Mouse (Mus musculus): ENCODE measurements at regions not wholly inside any gene's neighbourhood (a gene's known extent, or its start where the extent isn't known, plus 50 kb on each side); places are given as distances from the start of the nearest gene placed in this dataset.

DNA sequence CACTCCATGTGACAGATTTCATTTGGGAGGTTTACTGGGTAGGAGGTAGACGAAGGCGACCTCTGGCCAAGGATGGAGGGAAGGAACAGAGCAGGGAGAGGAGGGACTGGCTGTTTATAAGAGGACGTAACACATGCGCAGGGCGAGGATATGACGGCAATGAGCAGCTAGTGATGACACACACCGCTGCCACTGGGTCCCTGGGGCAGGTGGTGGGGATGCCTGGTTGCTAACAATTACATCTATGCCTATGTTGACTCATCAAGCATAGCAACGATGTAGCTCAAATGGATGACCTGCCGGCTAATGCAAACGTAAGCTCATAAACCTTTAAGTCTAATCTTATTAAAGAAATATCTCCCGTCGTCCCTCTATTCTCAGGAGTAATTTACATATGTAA lies 122.9 kb downstream of the Spry2 start:
- 89% methylated on average over 12 of the region's 12 CpGs for WGBS
- Histone ChIP-seq H3K9me3 (replicated peaks) (no peaks in the 10 kb centered on the region), H3K4me3 (no peak overlapping the region), H3K27ac (no peak overlapping the region), H3K36me3 (ENCODE audit: poor library complexity, severe bottlenecking) (no peaks in the 10 kb centered on the region), H3K9ac (no peak overlapping the region), H3K4me2 (no peak overlapping the region), H3K4me1 (no peaks in the 10 kb centered on the region), H3K27me3 (no peaks in the 10 kb centered on the region)
- ATAC-seq: no peak

DNA sequence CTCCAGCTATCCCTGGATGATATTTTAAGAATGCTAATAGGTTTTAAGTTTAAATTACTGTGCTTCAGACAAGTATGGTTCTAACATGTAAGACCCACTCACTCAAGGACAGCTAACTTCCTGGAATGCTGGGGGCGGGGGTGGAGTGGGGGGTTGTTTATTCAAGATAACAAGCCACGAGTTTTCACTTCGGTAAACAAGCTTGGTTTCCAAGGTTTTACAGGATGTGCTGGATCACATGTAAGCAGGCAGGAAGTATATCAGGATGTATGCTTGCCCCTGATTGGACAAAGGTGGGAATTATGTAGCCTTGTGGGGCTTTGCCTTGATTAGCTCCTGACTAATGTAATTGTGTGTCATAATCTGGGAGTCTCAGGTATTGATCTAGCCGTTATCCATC lies 129.5 kb downstream of the Spry2 start:
- Histone ChIP-seq H3K9ac (no peak overlapping the region), H3K27ac (no peak overlapping the region), H3K9me3 (replicated peaks) (no peaks in the 10 kb centered on the region), H3K4me2 (no peak overlapping the region), H3K4me1 (no peaks in the 10 kb centered on the region), H3K36me3 (ENCODE audit: poor library complexity, severe bottlenecking) (no peaks in the 10 kb centered on the region), H3K27me3 (no peaks in the 10 kb centered on the region), H3K4me3 (no peak overlapping the region)
- no peak for ATAC-seq
- 86% methylated on average over 4 of the region's 4 CpGs for WGBS

DNA sequence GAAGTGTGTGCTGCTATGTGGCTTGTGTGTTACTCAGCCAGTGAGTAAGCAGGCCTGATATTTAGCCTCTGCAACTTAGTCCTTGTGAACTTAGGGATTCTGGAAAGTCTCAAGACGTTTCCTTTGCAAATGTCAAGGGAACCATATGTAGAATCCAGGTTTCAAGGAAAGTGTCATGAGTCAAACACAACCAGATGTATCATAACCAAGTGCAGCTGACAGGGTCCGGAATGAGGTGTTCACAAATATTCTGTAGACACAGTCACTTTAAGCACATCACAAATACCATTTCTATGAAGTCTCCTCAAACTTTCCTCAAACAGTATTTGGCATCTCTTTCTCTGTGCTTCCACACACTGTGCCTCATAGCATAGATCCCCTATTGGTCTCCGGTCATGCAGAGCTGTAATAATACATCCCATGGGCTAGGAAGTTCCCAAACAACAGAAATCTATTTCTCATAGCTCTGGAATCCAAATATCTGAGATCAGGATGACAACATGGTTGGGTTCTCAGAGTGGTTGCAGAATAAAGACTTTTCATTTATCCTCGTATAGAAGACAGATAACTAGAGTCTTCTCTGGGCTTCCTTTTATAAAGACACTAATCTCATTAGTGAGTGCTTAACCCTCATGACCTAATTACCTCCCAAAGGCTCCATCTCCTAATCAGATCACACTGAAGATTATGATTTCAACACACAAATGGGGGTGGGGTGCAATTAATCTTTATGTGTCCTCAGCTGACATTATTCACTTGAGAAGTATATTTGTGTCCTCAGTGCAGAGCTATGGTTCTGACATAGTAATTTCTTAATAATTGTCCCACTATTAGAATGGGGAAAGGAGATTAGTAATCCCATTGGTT lies 143.9 kb downstream of the Spry2 start:
- Histone ChIP-seq H3K4me2 (no peak overlapping the region), H3K36me3 (ENCODE audit: poor library complexity, severe bottlenecking) (no peaks in the 10 kb centered on the region), H3K27me3 (no peaks in the 10 kb centered on the region), H3K9ac (no peak overlapping the region), H3K4me3 (no peak overlapping the region), H3K4me1 (no peaks in the 10 kb centered on the region), H3K9me3 (replicated peaks) (no peaks in the 10 kb centered on the region), H3K27ac (no peak overlapping the region)
- ATAC-seq: no peak
- WGBS: 62% methylated on average over 4 of the region's 4 CpGs

DNA sequence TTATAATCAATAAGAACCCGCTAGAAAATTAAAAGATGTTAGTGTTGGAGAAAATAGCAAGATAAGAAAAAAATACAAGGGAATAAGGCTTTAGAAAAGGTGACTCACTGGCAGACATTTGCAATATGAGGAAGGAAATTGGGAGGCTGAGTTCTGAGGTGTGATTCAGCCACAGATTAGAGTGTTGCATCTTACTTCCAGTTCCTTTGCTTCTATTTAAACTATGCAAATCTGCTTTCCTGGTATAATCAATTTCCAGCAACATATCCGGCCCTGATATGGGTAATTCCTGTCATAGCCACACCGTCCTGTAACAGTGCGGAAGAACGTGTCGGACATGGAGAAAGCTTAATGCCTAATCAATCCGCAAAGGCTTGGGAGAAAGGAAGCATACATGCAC lies 144.9 kb downstream of the Spry2 start:
- Histone ChIP-seq H3K4me3 (no peak overlapping the region), H3K36me3 (ENCODE audit: poor library complexity, severe bottlenecking) (no peaks in the 10 kb centered on the region), H3K27ac (no peak overlapping the region), H3K9me3 (replicated peaks) (no peaks in the 10 kb centered on the region), H3K27me3 (no peaks in the 10 kb centered on the region), H3K4me2 (no peak overlapping the region), H3K4me1 (no peaks in the 10 kb centered on the region), H3K9ac (no peak overlapping the region)
- WGBS: 92% methylated on average over 7 of the region's 7 CpGs
- ATAC-seq: no peak

DNA sequence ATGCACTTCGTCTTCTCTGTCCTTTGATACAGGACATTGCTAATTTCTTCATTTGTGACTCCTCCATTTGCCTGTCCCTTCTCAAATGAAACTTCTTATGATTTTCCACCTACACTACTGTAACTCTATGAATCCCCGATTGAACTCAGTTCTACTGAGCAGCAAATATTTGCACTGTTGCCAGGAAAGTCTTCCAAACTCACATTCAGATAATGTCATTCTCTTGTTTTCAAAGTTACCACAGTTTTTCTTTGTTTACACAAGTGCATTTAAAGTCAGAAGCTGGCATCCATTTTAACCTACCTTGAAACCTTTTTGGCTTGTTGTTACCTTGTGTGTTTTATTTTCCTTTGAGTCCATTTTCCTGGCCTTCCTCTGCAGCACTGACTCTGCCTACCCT lies 152.0 kb downstream of the Spry2 start:
- Histone ChIP-seq H3K27me3 (no peaks in the 10 kb centered on the region), H3K4me2 (no peak overlapping the region), H3K9ac (no peak overlapping the region), H3K27ac (no peak overlapping the region), H3K4me3 (no peak overlapping the region), H3K36me3 (ENCODE audit: poor library complexity, severe bottlenecking) (no peaks in the 10 kb centered on the region), H3K4me1 (no peaks in the 10 kb centered on the region), H3K9me3 (replicated peaks) (no peaks in the 10 kb centered on the region)
- 93% methylated on average over 2 of the region's 2 CpGs for WGBS
- ATAC-seq: no peak

DNA sequence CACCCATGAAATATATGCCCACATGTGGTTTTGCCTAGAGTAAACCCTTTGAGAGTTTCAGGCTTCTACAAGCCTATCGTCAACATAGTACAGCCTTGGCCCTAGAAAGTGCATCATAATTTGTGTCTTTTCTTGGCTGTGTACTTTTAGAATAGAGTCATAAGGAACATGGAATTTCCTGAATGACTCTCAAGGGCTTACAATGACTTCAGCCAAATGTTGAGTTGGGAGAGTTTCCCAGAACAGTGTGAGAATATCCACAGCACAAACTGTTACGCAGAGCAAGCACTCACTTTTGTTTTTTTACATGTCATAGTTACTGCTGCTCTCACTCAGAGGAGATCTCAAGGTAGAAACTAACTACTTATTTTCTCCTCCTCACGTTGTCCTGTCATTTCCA lies 152.5 kb downstream of the Spry2 start:
- Histone ChIP-seq H3K27ac (no peak overlapping the region), H3K4me2 (no peak overlapping the region), H3K4me1 (no peaks in the 10 kb centered on the region), H3K9ac (no peak overlapping the region), H3K9me3 (replicated peaks) (no peaks in the 10 kb centered on the region), H3K4me3 (no peak overlapping the region), H3K27me3 (no peaks in the 10 kb centered on the region), H3K36me3 (ENCODE audit: poor library complexity, severe bottlenecking) (no peaks in the 10 kb centered on the region)
- no peak for ATAC-seq
- 85% methylated on average over 3 of the region's 3 CpGs for WGBS

DNA sequence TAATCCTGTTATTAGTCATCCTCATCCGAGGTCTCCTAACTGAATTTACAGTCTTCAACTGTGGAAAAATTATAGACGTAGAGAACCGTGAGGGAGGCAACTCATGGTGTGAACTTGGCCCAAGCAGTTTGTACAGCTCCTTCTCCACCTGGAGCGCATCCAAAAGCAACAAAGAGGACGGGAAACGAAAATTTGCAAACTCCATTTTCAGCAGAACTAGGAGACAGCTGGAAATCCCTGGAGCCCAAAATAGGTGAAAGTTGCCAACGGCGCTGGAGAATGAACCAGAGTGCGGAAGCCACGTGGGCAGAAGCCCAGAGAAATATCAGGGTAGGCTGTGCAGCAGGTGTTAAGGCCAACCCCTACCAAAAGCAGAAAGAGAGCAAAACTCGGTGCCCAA lies 155.7 kb downstream of the Spry2 start:
- H3K36me3 ChIP-seq (ENCODE audit: poor library complexity, severe bottlenecking): no peaks in the 10 kb centered on the region
- H3K27ac ChIP-seq: no peak overlapping the region
- no peak for ATAC-seq
- H3K4me2 ChIP-seq: no peak overlapping the region
- H3K4me1 ChIP-seq: no peaks in the 10 kb centered on the region
- no peak overlapping the region for H3K4me3 ChIP-seq
- WGBS: 81% methylated on average over 11 of the region's 11 CpGs
- H3K27me3 ChIP-seq: no peaks in the 10 kb centered on the region
- no peak overlapping the region for H3K9ac ChIP-seq
- H3K9me3 ChIP-seq (replicated peaks): no peaks in the 10 kb centered on the region

DNA sequence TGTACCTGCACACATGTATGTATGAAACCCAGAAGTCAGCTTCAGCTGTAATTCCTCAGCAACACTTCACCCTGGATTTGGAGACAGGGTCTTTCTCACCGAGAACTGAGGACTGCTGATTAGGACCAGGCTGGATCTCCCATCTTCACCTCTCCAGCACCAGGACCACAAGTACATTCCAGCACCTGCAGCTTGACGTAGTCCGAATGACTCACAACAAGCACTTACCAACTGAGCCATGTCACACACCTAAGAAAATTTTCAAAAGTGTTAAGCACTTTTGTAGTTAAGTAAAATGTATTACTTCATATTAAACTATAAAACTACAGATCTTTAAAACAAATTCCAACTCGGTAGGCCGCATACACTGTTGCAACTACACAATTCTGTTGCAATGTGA lies 158.1 kb downstream of the Spry2 start:
- 90% methylated on average over 5 of the region's 5 CpGs for WGBS
- no peaks in the 10 kb centered on the region for H3K9me3 ChIP-seq (replicated peaks)
- H3K36me3 ChIP-seq (ENCODE audit: poor library complexity, severe bottlenecking): no peaks in the 10 kb centered on the region
- H3K27ac ChIP-seq: no peak overlapping the region
- H3K4me1 ChIP-seq: 0 out of 2 replicates have a peak, but pooled peaks cover 2% of the 10 kb centered on the region
- no peak overlapping the region for H3K9ac ChIP-seq
- H3K4me3 ChIP-seq: no peak overlapping the region
- H3K27me3 ChIP-seq: no peaks in the 10 kb centered on the region
- ATAC-seq: no peak
- H3K4me2 ChIP-seq: no peak overlapping the region

DNA sequence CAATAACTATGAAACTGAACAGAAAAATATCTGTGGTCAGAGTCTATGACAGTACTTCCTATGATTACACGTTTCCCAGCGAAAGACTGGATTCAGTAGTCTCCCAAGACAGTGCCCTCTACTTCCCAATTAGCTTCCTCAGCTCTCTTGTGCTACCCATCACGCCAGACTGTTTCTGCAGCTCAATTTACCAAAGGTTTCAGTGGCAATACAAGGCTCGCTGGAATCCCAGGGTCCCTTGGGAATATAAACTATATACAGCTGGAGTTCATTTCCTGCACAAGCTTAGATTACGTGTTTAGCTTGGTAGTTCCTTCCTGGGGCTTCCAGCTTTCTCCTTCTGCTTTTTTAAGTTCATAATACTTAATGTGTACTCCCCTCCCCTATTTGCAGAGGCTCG lies 160.3 kb downstream of the Spry2 start:
- Histone ChIP-seq H3K9me3 (replicated peaks) (no peaks in the 10 kb centered on the region), H3K9ac (no peak overlapping the region), H3K4me3 (no peak overlapping the region), H3K4me1 (peaks cover 19% of the 10 kb centered on the region), H3K4me2 (no peak overlapping the region), H3K27me3 (no peaks in the 10 kb centered on the region), H3K36me3 (ENCODE audit: poor library complexity, severe bottlenecking) (no peaks in the 10 kb centered on the region), H3K27ac (no peak overlapping the region)
- ATAC-seq: no peak
- WGBS: 67% methylated on average over 6 of the region's 6 CpGs

DNA sequence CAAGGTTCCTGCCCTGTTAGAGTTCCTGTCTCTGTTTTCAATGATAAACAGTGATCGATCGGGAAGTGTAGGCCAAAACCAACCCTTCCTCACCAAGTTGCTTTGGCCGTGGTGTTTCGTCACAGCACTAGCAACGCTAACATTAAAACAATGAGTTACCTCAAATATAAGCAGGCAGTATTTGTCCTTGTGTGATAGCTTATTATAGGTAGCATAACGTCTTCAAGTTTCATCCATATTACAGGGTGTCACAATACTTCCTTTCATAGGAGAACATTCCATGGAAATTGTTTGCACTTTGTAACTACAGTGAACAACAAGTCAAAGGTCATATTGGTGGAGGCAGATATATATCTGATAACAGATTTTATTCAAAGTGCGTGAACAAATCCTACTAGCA lies 162.3 kb downstream of the Spry2 start:
- H3K9me3 ChIP-seq (replicated peaks): no peaks in the 10 kb centered on the region
- H3K27ac ChIP-seq: no peak overlapping the region
- H3K4me1 ChIP-seq: peaks cover 27% of the 10 kb centered on the region
- 90% methylated on average over 7 of the region's 7 CpGs for WGBS
- no peak overlapping the region for H3K4me3 ChIP-seq
- no peak overlapping the region for H3K4me2 ChIP-seq
- ATAC-seq: no peak
- H3K9ac ChIP-seq: no peak overlapping the region
- H3K27me3 ChIP-seq: no peaks in the 10 kb centered on the region
- no peaks in the 10 kb centered on the region for H3K36me3 ChIP-seq (ENCODE audit: poor library complexity, severe bottlenecking)

DNA sequence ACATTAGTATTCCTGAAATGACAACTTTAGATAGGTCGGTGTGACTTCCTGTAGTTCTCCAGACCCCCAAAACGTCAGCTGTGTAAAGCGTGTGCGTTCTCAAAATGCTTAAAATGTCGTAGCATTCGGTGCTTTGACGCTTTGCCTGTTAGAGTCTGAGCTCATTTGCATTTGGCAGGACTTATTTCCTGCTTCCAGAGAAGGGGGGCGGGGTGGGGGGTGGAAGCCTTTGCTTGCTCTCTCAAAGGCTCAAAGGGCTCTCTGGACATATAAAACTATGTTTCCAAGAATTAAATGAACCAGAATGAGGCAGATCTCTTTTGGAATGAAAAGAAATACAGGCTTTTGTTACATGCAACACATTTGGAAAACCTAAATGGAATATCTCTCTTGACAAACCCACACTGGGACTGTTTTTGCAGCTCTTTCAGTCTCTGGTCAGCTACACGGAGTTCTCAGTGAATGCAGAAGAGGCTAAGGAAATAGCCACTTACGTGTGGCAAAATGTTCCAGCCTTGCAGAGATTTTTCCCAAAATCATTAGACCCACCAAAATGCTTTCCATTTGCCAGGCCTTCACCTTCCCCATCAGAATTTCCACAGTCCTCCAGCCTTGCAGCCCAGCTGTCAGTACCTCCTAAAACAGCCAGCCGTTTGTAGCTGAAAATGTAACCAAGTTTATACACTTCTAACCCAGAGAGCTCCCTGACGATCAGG lies 163.4 kb downstream of the Spry2 start:
- H3K4me1 ChIP-seq: peaks cover 27% of the 10 kb centered on the region
- peak overlapping the region; percentile 41 for H3K4me3 ChIP-seq
- 2% methylated on average over 12 of the region's 12 CpGs for WGBS
- H3K9ac ChIP-seq: peak overlapping the region; percentile 51; the same call in 1 of the 2 replicates
- no peaks in the 10 kb centered on the region for H3K9me3 ChIP-seq (replicated peaks)
- H3K4me2 ChIP-seq: peak overlapping the region; percentile 62
- H3K27ac ChIP-seq: peak overlapping the region; percentile 86
- no peaks in the 10 kb centered on the region for H3K27me3 ChIP-seq
- no peaks in the 10 kb centered on the region for H3K36me3 ChIP-seq (ENCODE audit: poor library complexity, severe bottlenecking)
- ATAC-seq: peak; percentile 65

DNA sequence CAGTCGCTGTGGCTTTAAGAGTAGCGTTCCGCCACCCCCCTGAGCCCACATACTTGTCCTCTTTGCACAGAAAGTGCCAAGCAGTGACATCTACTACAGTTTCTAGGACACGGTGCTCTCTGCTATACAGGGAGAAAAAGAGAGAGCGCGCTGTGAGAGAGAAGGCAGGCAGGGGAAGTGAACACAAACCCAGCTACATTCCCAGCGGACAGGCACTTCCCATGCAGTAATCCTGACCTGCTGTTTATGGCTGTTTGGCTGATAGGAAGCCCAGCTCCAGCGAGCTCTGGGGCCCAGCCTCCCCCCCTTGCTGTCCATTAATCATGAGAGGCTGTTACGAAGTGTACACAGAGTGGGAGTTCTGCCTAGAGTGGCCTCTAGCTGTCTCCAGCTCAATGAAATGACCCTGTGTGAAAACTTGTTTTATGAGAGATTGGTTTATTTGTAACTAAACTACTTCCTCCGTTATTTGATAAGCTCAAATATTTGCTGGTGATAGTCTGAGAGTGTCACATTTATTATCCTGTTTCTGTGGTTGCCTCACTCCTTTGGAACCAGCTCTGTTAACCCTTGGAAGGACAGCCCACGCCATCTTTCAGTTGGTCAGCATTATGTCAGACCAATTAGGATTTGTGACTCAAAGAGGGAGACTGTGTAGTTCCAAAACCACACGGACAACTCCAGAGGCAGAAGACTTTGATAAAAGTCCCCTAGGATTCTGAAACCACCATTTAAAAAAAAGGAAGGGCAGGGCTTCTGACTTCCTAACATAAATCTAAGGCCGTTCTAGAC lies 164.2 kb downstream of the Spry2 start:
- peak overlapping the region; percentile 62 for H3K4me2 ChIP-seq
- H3K4me3 ChIP-seq: peak overlapping the region; percentile 41
- H3K27ac ChIP-seq: peak overlapping the region; percentile 86
- no peaks in the 10 kb centered on the region for H3K36me3 ChIP-seq (ENCODE audit: poor library complexity, severe bottlenecking)
- peak overlapping the region; percentile 51 for H3K9ac ChIP-seq
- ATAC-seq: peak; percentile 86
- H3K27me3 ChIP-seq: no peaks in the 10 kb centered on the region
- WGBS: under 1% methylated on average over 13 of the region's 13 CpGs
- no peaks in the 10 kb centered on the region for H3K9me3 ChIP-seq (replicated peaks)
- H3K4me1 ChIP-seq: peaks cover 27% of the 10 kb centered on the region

All from forebrain, embryonic 13.5 days (tissue).